Mouse (Mus musculus) kidney, embryonic 14.5 days (tissue): ENCODE data around the gene Enox1. TPM values are rescaled to one million over a fixed set of nuclear protein-coding genes. Genes with fewer than 3 reads are reported as not detected.

Experiments
- ATAC-seq: fragments of 200-750 bp; cut with Nextera tagmentation; 2 replicates; pipeline ENCODE4 v1.8.0; 2017; ENCODE audit warnings: moderate number of reproducible peaks, mild to moderate bottlenecking, moderate TSS enrichment, moderate library complexity; ENCODE audit not compliant: low FRiP score, low TSS enrichment
- H3K27ac ChIP-seq: fragments of 300-500 bp; sonication (generic); 2 replicates; pipeline ENCODE4 v1.5.1; 2014; ENCODE audit warnings: low read depth, mild to moderate bottlenecking, low read length, moderate library complexity, mixed read lengths
- H3K27me3 ChIP-seq: fragments of 300-500 bp; sonication (generic); 2 replicates; pipeline ENCODE4 v1.6.1; 2014; ENCODE audit warnings: mild to moderate bottlenecking, low read length; ENCODE audit not compliant: control insufficient read depth, insufficient read depth
- H3K36me3 ChIP-seq: fragments of 300-500 bp; sonication (generic); 2 replicates; pipeline ENCODE4 v1.6.1; 2014; ENCODE audit warnings: low read length, mixed read lengths; ENCODE audit not compliant: control insufficient read depth, insufficient read depth
- H3K4me1 ChIP-seq: fragments of 300-500 bp; sonication (generic); 2 replicates; pipeline ENCODE4 v1.6.1; 2014; ENCODE audit warnings: low read length, mixed read lengths; ENCODE audit not compliant: control insufficient read depth, insufficient read depth
- H3K4me2 ChIP-seq: fragments of 300-500 bp; sonication (generic); replicated peaks from 2 replicates; pipeline ENCODE4 v1.6.1; 2014; ENCODE audit warnings: low read depth, mild to moderate bottlenecking, low read length
- H3K4me3 ChIP-seq: fragments of 300-500 bp; sonication (generic); 2 replicates; pipeline ENCODE4 v1.5.1; 2014; ENCODE audit warnings: mild to moderate bottlenecking, low read length
- H3K9ac ChIP-seq: fragments of 300-500 bp; sonication (generic); 2 replicates; pipeline ENCODE4 v1.6.1; 2014; ENCODE audit warnings: low read depth, mild to moderate bottlenecking, low read length, moderate library complexity
- H3K9me3 ChIP-seq: fragments of 300-500 bp; sonication (generic); 2 replicates; pipeline ENCODE4 v1.6.1; 2016; ENCODE audit warnings: low read length; ENCODE audit not compliant: control insufficient read depth
- WGBS: fragments of 180-500 bp; shearing (Covaris S2); extraction: QIAGEN DNeasy Blood & Tissue Kit; methylation state at CpG from one replicate; pipeline ENCODE4 v1.1.7; 2014; 5-methylcytosine and 5-hydroxymethylcytosine counted together
- polyA plus RNA-seq: library from polyadenylated mRNA; unstranded; fragments of >200 nt; fragmentation: Nextera tagmentation; extraction: Ambion mirVana; gene quantifications from 2 replicates; pipeline ENCODE4 v1.2.1, GENCODE M21; 2014

The Enox1 gene
- polyA plus RNA-seq, 1 experiment from 2014 or later = 7.0 TPM

DNA sequence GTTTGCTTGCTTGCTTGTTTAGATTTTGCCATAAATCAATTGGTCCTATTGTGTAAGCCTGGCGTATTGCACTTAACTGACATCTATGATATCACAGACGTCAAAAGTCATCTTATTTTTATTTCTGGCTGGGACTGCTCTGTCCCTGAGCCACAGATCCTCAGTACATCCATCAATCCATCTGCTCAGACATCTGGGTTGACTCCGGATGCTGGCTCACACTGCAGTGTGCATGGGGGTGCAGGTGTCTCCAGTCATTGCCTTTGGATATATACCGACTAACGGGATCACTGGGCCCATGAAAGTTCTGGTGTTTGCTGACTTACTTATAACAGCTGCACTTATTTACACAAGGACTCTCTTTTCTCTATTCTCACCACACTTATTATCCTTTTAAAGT lies 419.8 kb downstream of the Enox1 start:
- 80% methylated on average over 5 of the region's 5 CpGs for WGBS
- no peak for ATAC-seq

GRCm38 (mm10) chr14:77577481-77578251 lies 421.1 kb downstream of the Enox1 start:
- Histone ChIP-seq H3K27me3 (no peaks in the 10 kb centered on the region), H3K9me3 (no peaks in the 10 kb centered on the region), H3K27ac (no peak overlapping the region), H3K4me2 (no peak overlapping the region), H3K4me1 (no peaks in the 10 kb centered on the region), H3K4me3 (no peak overlapping the region), H3K9ac (no peak overlapping the region), H3K36me3 (no peaks in the 10 kb centered on the region)
- 77% methylated on average over 18 of the region's 18 CpGs for WGBS
- ATAC-seq = no peak

More for the DNA sequence above, 419.8 kb downstream of the Enox1 start:
- no peaks in the 10 kb centered on the region for H3K36me3 ChIP-seq
- no peak overlapping the region for H3K27ac ChIP-seq
- H3K27me3 ChIP-seq = no peaks in the 10 kb centered on the region
- no peaks in the 10 kb centered on the region for H3K9me3 ChIP-seq
- H3K4me3 ChIP-seq = no peak overlapping the region
- no peaks in the 10 kb centered on the region for H3K4me1 ChIP-seq
- H3K9ac ChIP-seq = no peak overlapping the region
- H3K4me2 ChIP-seq = no peak overlapping the region

DNA sequence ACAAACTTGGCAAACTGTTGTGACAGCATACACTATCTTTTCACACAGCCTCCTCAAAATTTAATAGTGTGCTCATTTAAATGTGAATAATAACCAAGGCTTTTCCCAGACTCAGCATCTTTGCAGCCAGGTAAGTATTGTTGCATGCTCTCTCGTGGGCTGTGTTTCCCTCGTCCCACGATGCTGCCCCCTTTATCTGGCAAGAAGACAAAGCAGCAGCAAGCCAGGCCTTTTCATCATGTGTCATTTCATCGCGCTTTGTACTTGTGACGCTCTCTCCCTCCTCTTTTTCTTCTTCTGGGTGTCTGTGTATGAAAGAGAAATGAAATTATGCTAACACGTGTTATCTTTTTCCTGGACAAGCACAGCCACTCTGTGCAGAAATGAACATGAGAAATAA lies 421.8 kb downstream of the Enox1 start:
- Histone ChIP-seq H3K4me1 (no peaks in the 10 kb centered on the region), H3K27ac (no peak overlapping the region), H3K4me2 (no peak overlapping the region), H3K4me3 (no peak overlapping the region), H3K27me3 (no peaks in the 10 kb centered on the region), H3K9ac (no peak overlapping the region), H3K36me3 (no peaks in the 10 kb centered on the region), H3K9me3 (no peaks in the 10 kb centered on the region)
- no peak for ATAC-seq
- WGBS = 70% methylated on average over 7 of the region's 7 CpGs

GRCm38 (mm10) chr14:77580106-77580936 lies 423.8 kb downstream of the Enox1 start:
- H3K9ac ChIP-seq = no peak overlapping the region
- no peak for ATAC-seq
- WGBS = 72% methylated on average over 14 of the region's 14 CpGs
- no peaks in the 10 kb centered on the region for H3K27me3 ChIP-seq
- no peaks in the 10 kb centered on the region for H3K4me1 ChIP-seq
- no peaks in the 10 kb centered on the region for H3K36me3 ChIP-seq
- no peak overlapping the region for H3K4me3 ChIP-seq
- H3K4me2 ChIP-seq = no peak overlapping the region
- H3K9me3 ChIP-seq = no peaks in the 10 kb centered on the region
- H3K27ac ChIP-seq = no peak overlapping the region

DNA sequence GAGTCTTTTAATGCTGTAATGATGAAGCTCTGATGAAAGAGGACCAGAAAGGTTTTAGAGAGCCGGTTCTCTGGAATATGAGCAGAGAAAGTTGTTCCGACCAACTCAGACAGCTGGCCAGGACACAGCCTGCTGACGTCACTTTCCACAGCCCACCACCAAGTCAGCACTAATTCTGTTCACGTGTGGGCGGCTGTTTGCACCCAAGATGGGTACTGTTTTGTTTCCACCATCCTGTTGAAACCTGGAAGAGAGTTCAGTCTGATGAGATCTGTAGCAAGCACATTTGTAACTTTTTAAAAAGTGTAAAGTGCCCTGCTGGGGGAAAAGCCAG lies 424.3 kb downstream of the Enox1 start:
- Histone ChIP-seq H3K4me3 (no peak overlapping the region), H3K27ac (no peak overlapping the region), H3K36me3 (no peaks in the 10 kb centered on the region), H3K4me1 (no peaks in the 10 kb centered on the region), H3K27me3 (no peaks in the 10 kb centered on the region), H3K4me2 (no peak overlapping the region), H3K9ac (no peak overlapping the region), H3K9me3 (no peaks in the 10 kb centered on the region)
- ATAC-seq = no peak
- 35% methylated on average over 5 of the region's 5 CpGs for WGBS

DNA sequence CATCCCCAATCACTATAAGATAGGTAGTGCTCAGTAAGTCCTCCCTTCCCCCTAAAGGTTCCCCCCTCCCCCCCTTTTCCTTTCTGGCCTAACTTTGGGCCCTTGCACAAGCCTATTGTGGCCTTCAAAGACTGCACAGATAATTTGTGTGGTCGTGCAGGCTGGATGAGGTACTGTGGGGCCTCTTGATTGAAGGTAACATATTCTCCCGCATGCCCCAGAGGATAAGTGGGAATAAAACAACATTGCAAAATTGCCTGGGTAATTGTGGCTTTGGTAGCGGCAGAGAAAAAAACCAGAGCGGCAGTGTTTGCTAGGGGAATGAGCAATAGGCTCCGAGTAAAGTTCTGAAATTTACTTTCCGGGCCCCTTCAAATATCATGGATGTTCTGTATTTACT lies 425.1 kb downstream of the Enox1 start:
- WGBS = 78% methylated on average over 6 of the region's 6 CpGs
- H3K9me3 ChIP-seq = no peaks in the 10 kb centered on the region
- no peak for ATAC-seq
- no peak overlapping the region for H3K9ac ChIP-seq
- H3K4me2 ChIP-seq = no peak overlapping the region
- H3K36me3 ChIP-seq = no peaks in the 10 kb centered on the region
- no peaks in the 10 kb centered on the region for H3K27me3 ChIP-seq
- H3K27ac ChIP-seq = no peak overlapping the region
- no peaks in the 10 kb centered on the region for H3K4me1 ChIP-seq
- H3K4me3 ChIP-seq = no peak overlapping the region

- WGBS = 89% methylated on average over 5 of the region's 5 CpGs
Observed at GRCm38 (mm10) chr14:77584426-77584825, 427.9 kb downstream of the Enox1 start.

GRCm38 (mm10) chr14:77585031-77585800 lies 428.7 kb downstream of the Enox1 start:
- no peak overlapping the region for H3K4me3 ChIP-seq
- no peaks in the 10 kb centered on the region for H3K27me3 ChIP-seq
- no peaks in the 10 kb centered on the region for H3K4me1 ChIP-seq
- WGBS = 75% methylated on average over 11 of the region's 11 CpGs
- no peak for ATAC-seq
- no peak overlapping the region for H3K4me2 ChIP-seq
- no peaks in the 10 kb centered on the region for H3K36me3 ChIP-seq
- no peak overlapping the region for H3K9ac ChIP-seq
- no peaks in the 10 kb centered on the region for H3K9me3 ChIP-seq
- no peak overlapping the region for H3K27ac ChIP-seq

More at GRCm38 (mm10) chr14:77584426-77584825, 427.9 kb downstream of the Enox1 start:
- H3K4me1 ChIP-seq = no peaks in the 10 kb centered on the region
- H3K9ac ChIP-seq = no peak overlapping the region
- no peak overlapping the region for H3K4me2 ChIP-seq
- no peak overlapping the region for H3K4me3 ChIP-seq
- no peak overlapping the region for H3K27ac ChIP-seq
- no peak for ATAC-seq
- no peaks in the 10 kb centered on the region for H3K36me3 ChIP-seq
- H3K9me3 ChIP-seq = no peaks in the 10 kb centered on the region
- no peaks in the 10 kb centered on the region for H3K27me3 ChIP-seq
